Mouse (Mus musculus) bone marrow, adult 2 months (tissue): ENCODE data around the gene Sugp2. TPM values are rescaled to one million over a fixed set of nuclear protein-coding genes. Genes with fewer than 3 reads are reported as not detected.

Source experiments
- H3K27ac ChIP-seq: fragments of 200-500 bp; 2 replicates; pipeline ENCODE4 v1.5.1; 2012; ENCODE audit warnings: low read depth, mild to moderate bottlenecking, control low read depth, inconsistent platforms, low read length; ENCODE audit not compliant: control insufficient read depth, poor library complexity, insufficient read depth
- H3K4me1 ChIP-seq: fragments of 200-500 bp; 2 replicates; pipeline ENCODE4 v1.6.1; 2011; ENCODE audit warnings: low read length; ENCODE audit not compliant: control insufficient read depth, insufficient read depth
- H3K4me3 ChIP-seq: fragments of 200-500 bp; replicated peaks from 2 replicates; pipeline ENCODE3; 2011; ENCODE audit warnings: mild to moderate bottlenecking, low read depth, low read length, control low read depth; ENCODE audit not compliant: control insufficient read depth
- CTCF ChIP-seq: fragments of 200-500 bp; IDR thresholded peaks from 2 replicates; pipeline ENCODE4 v1.5.1; 2011; ENCODE audit warnings: low read length, control low read depth; ENCODE audit not compliant: control insufficient read depth, insufficient read depth
- POLR2A ChIP-seq: fragments of 200-500 bp; IDR thresholded peaks from 2 replicates; pipeline ENCODE4 v1.6.1; 2011; ENCODE audit warnings: low read depth, mild to moderate bottlenecking, control low read depth, low read length, borderline replicate concordance; ENCODE audit not compliant: control insufficient read depth
- WGBS: fragments of 180-500 bp; shearing (Covaris S2); methylation state at CpG from one replicate; pipeline ENCODE4 v1.1.7; 2018; 5-methylcytosine and 5-hydroxymethylcytosine counted together
- polyA plus RNA-seq: library from polyadenylated mRNA; stranded (reverse); fragments of >200 nt; gene quantifications from 2 replicates; pipeline ENCODE4 v1.2.4, GENCODE M21; 2011; ENCODE audit warnings: low replicate concordance; ENCODE audit not compliant: missing spikeins, insufficient read depth, insufficient read length

Sugp2 gene
- polyA plus RNA-seq, 1 experiment: 192 TPM

GRCm38 (mm10) chr8:70276476-70276875 is 42.5 kb downstream of the Sugp2 start:
- Histone ChIP-seq H3K4me3 (no peak overlapping the region), H3K27ac (no peak overlapping the region), H3K4me1 (peaks cover 5% of the 10 kb centered on the region; the same call in 1 of the 2 replicates)
- TF ChIP-seq CTCF: no peak
- no peak for TF ChIP-seq POLR2A
- 49% methylated on average over 3 of the region's 3 CpGs for WGBS

- Histone ChIP-seq H3K4me1 (peaks cover 5% of the 10 kb centered on the region), H3K27ac (no peak overlapping the region), H3K4me3 (no peak overlapping the region)
- no peak for TF ChIP-seq CTCF
- no peak for TF ChIP-seq POLR2A
- WGBS: 6% methylated on average over 15 of the region's 15 CpGs
Observed at GRCm38 (mm10) chr8:70278175-70278574, 44.1 kb downstream of the Sugp2 start.

GRCm38 (mm10) chr8:70279266-70279665 is 45.2 kb downstream of the Sugp2 start:
- H3K4me1 ChIP-seq: peaks cover 3% of the 10 kb centered on the region
- TF ChIP-seq CTCF (no peak), POLR2A (no peak)
- no peak overlapping the region for H3K4me3 ChIP-seq
- no peak overlapping the region for H3K27ac ChIP-seq
- 24% methylated on average over 8 of the region's 8 CpGs for WGBS

GRCm38 (mm10) chr8:70281001-70281400 is 47.0 kb downstream of the Sugp2 start:
- peaks cover 3% of the 10 kb centered on the region for H3K4me1 ChIP-seq
- WGBS: 82% methylated on average over 3 of the region's 3 CpGs
- TF ChIP-seq POLR2A (no peak), CTCF (no peak)
- H3K27ac ChIP-seq: no peak overlapping the region
- H3K4me3 ChIP-seq: no peak overlapping the region

- WGBS: 3% methylated on average over 36 of the region's 36 CpGs
- H3K27ac ChIP-seq: peak within 1 kb of the TSS; percentile 30; the same call in 1 of the 2 replicates
- H3K4me3 ChIP-seq: peak within 1 kb of the TSS; percentile 81
- H3K4me1 ChIP-seq: no peaks in the 10 kb centered on the region; the same call in none of the 2 replicates
- TF ChIP-seq CTCF (peak; percentile 68; the same call in 1 of the 2 replicates), POLR2A (peak; percentile 24; the same call in 1 of the 2 replicates)
Observed at GRCm38 (mm10) chr8:70282603-70283135, 48.6 kb downstream of the Sugp2 start, which contains the start of gene Homer3. Gene Homer3 (plus strand): TSS chr8:70282827.

GRCm38 (mm10) chr8:70283136-70284077 is 49.4 kb downstream of the Sugp2 start:
- TF ChIP-seq POLR2A (0 out of 2 replicates have a peak, but pooled peaks have one; percentile 23), CTCF (no peak)
- peak overlapping the region; percentile 81 for H3K4me3 ChIP-seq
- under 1% methylated on average over 55 of the region's 55 CpGs for WGBS
- H3K4me1 ChIP-seq: no peaks in the 10 kb centered on the region; the same call in none of the 2 replicates
- peak overlapping the region; percentile 30; the same call in 1 of the 2 replicates for H3K27ac ChIP-seq

- 75% methylated on average over 5 of the region's 5 CpGs for WGBS
- Histone ChIP-seq H3K4me3 (no peak overlapping the region), H3K27ac (no peak overlapping the region), H3K4me1 (no peaks in the 10 kb centered on the region; the same call in none of the 2 replicates)
- TF ChIP-seq CTCF: no peak
- TF ChIP-seq POLR2A: no peak
Observed at GRCm38 (mm10) chr8:70284421-70284820, 50.4 kb downstream of the Sugp2 start.

- WGBS: 92% methylated on average over 15 of the region's 15 CpGs
- TF ChIP-seq POLR2A: no peak
- TF ChIP-seq CTCF: no peak
- Histone ChIP-seq H3K4me1 (no peaks in the 10 kb centered on the region; the same call in none of the 2 replicates), H3K4me3 (no peak overlapping the region), H3K27ac (no peak overlapping the region)
Observed at GRCm38 (mm10) chr8:70285304-70285703, 51.3 kb downstream of the Sugp2 start.
